Mouse (Mus musculus) spleen, adult 2 months (tissue): ENCODE data around the gene AF067063. TPM values are rescaled to one million over a fixed set of nuclear protein-coding genes. Genes with fewer than 3 reads are reported as not detected.

Experiments used
- DNase-seq, 2 experiments: peaks; one replicate each; pipeline versions ENCODE4 v3.0.0 to v3.0.0-alpha.2; 2012 to 2021; ENCODE audit warnings: low spot score in 2 of 2, low read depth in 1 of 2
- H3K27ac ChIP-seq: fragments of 200-500 bp; 2 replicates; pipeline ENCODE4 v1.5.1; 2012; ENCODE audit warnings: low read length, inconsistent platforms; ENCODE audit not compliant: insufficient read depth
- H3K27me3 ChIP-seq: fragments of 200-500 bp; 2 replicates; pipeline ENCODE4 v1.6.1; 2012; ENCODE audit warnings: mild to moderate bottlenecking, moderate library complexity, low read length, inconsistent platforms; ENCODE audit not compliant: control insufficient read depth, insufficient read depth
- H3K36me3 ChIP-seq: fragments of 200-500 bp; 2 replicates; pipeline ENCODE4 v1.6.1; 2012; ENCODE audit warnings: mild to moderate bottlenecking, low read length, inconsistent platforms; ENCODE audit not compliant: control insufficient read depth, insufficient read depth
- H3K4me1 ChIP-seq: fragments of 200-500 bp; 2 replicates; pipeline ENCODE4 v1.6.1; 2011; ENCODE audit warnings: inconsistent platforms; ENCODE audit not compliant: control insufficient read depth, insufficient read depth, insufficient read length
- H3K4me3 ChIP-seq: fragments of 200-500 bp; 2 replicates; pipeline ENCODE4 v1.5.1; 2011; ENCODE audit warnings: mild to moderate bottlenecking, inconsistent platforms; ENCODE audit not compliant: insufficient read depth, insufficient read length; ENCODE audit errors: extremely low read depth
- CTCF ChIP-seq: fragments of 200-500 bp; IDR thresholded peaks from 2 replicates; pipeline ENCODE4 v1.5.1; 2011; ENCODE audit warnings: mild to moderate bottlenecking, inconsistent platforms; ENCODE audit not compliant: insufficient read depth, insufficient read length, insufficient replicate concordance; ENCODE audit errors: extremely low read depth
- POLR2A ChIP-seq: fragments of 200-500 bp; IDR thresholded peaks from 2 replicates; pipeline ENCODE4 v1.6.1; 2011; ENCODE audit warnings: low read depth, low read length, inconsistent platforms
- WGBS: fragments of 180-500 bp; shearing (Covaris S2); methylation state at CpG from one replicate; pipeline ENCODE4 v1.1.7; 2018; 5-methylcytosine and 5-hydroxymethylcytosine counted together
- polyA plus RNA-seq: library from polyadenylated mRNA; depleted of rRNA; stranded (reverse); fragments of >200 nt; gene quantifications from 2 replicates; pipeline ENCODE4 v1.2.3, GENCODE M21; 2012; rRNA removed

The AF067063 gene
- polyA plus RNA-seq, 1 experiment = not detected

DNA sequence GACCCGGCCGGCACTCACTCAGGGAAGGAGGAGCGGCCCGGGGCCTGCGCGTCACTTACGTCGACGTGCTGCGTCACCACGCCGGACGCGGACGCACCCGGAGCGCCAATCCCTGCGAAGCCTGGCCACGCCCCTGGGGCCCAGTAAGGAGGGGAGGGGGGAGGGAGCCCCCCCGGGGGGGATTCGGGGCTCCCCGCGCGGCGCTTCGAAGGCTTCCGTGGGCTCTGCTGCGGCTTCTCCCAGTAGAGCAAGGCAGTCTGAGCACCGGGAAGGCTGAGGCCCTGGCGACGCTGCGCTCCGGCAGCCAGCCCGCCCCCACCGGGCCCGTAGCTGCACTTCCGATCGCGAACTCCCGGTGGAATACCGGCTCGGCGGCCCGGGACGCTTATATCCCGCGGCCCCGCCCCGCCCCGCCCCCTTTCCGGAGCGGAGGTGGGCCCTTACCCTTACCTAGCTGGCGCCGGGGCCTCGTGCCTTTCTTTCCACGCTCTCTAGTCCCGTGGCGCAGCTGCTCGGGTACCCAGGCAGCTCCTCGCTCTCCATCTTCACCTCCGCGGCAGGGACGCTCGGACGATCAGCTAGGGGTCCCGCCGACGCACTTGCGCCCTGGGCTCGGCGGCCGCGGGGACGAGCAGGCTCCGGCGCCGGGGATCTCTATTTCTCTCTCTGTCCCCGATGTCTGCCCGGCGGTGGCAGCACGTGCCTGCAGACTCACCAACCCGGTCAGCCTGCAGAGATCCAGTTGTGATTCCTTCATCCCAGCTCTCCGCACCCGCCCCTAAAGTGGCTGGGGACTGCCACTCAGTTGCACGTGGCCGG, 39.0 kb downstream of the AF067063 start, which contains the start of gene Zfp131:
Gene Zfp131 (minus strand): TSS at position 129 of the 819 bp plus-strand sequence.
- WGBS = under 1% methylated on average over 84 of the region's 86 CpGs
- H3K4me1 ChIP-seq = peaks cover 5% of the 10 kb centered on the region; the same call in 1 of the 2 replicates

DNA sequence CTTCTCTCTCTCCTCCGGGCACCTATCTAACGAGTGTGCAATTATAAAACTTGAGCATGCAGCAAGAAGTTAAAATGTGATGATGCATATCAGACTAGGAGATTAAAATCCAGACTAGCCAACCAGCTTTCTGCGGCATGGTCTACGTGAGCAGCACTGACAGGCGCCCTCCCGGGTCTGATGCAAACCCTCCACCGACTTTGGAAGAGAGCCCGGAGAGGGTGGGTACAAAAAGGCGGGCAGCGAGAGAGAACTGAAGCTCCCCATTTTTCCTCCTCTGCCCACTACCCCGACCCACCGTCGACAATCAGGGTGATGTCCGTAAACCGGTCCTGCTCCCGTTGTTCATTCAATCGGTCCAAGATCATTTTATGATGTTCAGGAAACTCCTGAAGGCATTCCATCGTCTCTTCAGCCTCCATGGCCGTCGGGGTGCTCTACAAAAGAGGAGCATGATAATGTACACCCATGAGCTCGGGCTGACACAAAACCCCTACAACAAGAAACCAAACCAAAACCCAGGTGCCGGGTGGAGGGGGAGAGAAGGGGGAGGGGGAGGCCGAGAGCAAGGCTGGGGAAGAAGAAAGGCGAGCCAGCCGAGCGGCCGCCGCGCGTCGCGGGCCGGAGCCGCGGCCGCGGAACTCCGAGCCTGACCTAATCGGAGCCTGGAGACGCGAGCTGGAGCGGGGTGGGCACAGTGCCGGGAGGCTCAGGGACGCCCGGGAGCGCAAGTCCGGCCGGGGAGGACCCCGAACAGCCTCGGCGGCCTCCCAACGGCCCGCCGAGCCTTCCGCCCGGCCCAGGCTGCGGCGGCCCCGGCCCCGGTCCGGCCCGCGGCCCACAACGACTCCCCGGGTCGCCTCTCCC, 39.9 kb downstream of the AF067063 start:
- Histone ChIP-seq H3K4me3 (peak overlapping the region; percentile 75), H3K36me3 (peaks cover 9% of the 10 kb centered on the region; the same call in 1 of the 2 replicates), H3K27ac (peak overlapping the region; percentile 89), H3K27me3 (no peaks in the 10 kb centered on the region), H3K4me1 (peaks cover 5% of the 10 kb centered on the region; the same call in 1 of the 2 replicates)
- peak in 1 of 2 experiments; percentile 12 for DNase-seq
- WGBS = under 1% methylated on average over 57 of the region's 66 CpGs
- TF ChIP-seq POLR2A (no peak), CTCF (no peak)

More for the DNA sequence above, 39.0 kb downstream of the AF067063 start, which contains the start of gene Zfp131:
- Histone ChIP-seq H3K36me3 (peaks cover 8% of the 10 kb centered on the region; the same call in 1 of the 2 replicates), H3K4me3 (peak within 1 kb of the TSS; percentile 90), H3K27ac (peak within 1 kb of the TSS; percentile 97), H3K27me3 (no peaks in the 10 kb centered on the region)
- DNase-seq = peak; percentile 90 to 91
- TF ChIP-seq CTCF = no peak
- TF ChIP-seq POLR2A = peak; percentile 22; the same call in 1 of the 2 replicates

DNA sequence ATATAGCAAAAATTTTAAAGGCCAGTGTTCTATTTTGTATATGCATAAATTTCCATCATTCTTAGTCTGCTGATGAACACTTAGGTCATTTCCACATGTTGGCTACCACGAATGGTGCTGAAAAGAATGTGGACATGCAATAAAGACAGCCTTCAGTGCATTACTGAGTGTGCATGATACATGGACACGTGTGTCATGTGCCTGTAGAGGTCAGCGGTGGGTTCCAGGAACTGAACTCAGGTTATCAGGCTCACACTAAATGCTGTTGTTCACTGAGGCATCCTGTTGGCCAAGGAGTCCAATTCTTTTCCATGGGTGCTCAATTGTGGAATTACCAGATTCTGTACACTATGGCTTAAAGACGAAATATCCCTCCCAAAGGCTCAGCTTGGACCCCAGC, 46.4 kb downstream of the AF067063 start:
- Histone ChIP-seq H3K4me1 (no peaks in the 10 kb centered on the region), H3K36me3 (peaks cover 22% of the 10 kb centered on the region), H3K27me3 (no peaks in the 10 kb centered on the region), H3K4me3 (no peak overlapping the region), H3K27ac (no peak overlapping the region)
- no peak for TF ChIP-seq CTCF
- TF ChIP-seq POLR2A = no peak
- no peak for DNase-seq
- 86% methylated on average over 4 of the region's 4 CpGs for WGBS

Other genes starting within 250 kb of the AF067063 start
- not detected in 2 replicates for gene Ccl28, start 206.4 kb downstream of the AF067063 start, polyA plus RNA-seq
- gene Hmgcs1, start 139.8 kb downstream of the AF067063 start, polyA plus RNA-seq = 7.1 and 7.9 TPM in 2 replicates
- gene Nim1k, start 74.3 kb downstream of the AF067063 start, polyA plus RNA-seq = 0.06 and 0.11 TPM in 2 replicates
- gene Zfp131, start 39.3 kb downstream of the AF067063 start, polyA plus RNA-seq = 6.1 and 8.2 TPM in 2 replicates
- gene D13Ertd608e, start 5.8 kb upstream of the AF067063 start, polyA plus RNA-seq = 0.21 and 1.0 TPM in 2 replicates
- not detected in 2 replicates for gene Tcstv1, start 64.6 kb upstream of the AF067063 start, polyA plus RNA-seq
- not detected in 2 replicates for gene Gm21761, start 99.1 kb upstream of the AF067063 start, polyA plus RNA-seq
- gene B020031M17Rik, start 120.6 kb upstream of the AF067063 start, polyA plus RNA-seq = 0.37 TPM in 1 of 2 replicates, not detected in the other
- not detected in 2 replicates for gene Gm36079, start 196.8 kb upstream of the AF067063 start, polyA plus RNA-seq
- 3.8 and 3.9 TPM in 2 replicates for gene Gm21188, start 222.0 kb upstream of the AF067063 start, polyA plus RNA-seq